Mouse (Mus musculus): Measurements from ENCODE around the gene Slc38a1. TPM values are rescaled to one million over a fixed set of nuclear protein-coding genes. Genes with fewer than 3 reads are reported as not detected.

Gene Slc38a1
- polyA plus RNA-seq, 1 experiment from 2014 or later, result 149 TPM

DNA sequence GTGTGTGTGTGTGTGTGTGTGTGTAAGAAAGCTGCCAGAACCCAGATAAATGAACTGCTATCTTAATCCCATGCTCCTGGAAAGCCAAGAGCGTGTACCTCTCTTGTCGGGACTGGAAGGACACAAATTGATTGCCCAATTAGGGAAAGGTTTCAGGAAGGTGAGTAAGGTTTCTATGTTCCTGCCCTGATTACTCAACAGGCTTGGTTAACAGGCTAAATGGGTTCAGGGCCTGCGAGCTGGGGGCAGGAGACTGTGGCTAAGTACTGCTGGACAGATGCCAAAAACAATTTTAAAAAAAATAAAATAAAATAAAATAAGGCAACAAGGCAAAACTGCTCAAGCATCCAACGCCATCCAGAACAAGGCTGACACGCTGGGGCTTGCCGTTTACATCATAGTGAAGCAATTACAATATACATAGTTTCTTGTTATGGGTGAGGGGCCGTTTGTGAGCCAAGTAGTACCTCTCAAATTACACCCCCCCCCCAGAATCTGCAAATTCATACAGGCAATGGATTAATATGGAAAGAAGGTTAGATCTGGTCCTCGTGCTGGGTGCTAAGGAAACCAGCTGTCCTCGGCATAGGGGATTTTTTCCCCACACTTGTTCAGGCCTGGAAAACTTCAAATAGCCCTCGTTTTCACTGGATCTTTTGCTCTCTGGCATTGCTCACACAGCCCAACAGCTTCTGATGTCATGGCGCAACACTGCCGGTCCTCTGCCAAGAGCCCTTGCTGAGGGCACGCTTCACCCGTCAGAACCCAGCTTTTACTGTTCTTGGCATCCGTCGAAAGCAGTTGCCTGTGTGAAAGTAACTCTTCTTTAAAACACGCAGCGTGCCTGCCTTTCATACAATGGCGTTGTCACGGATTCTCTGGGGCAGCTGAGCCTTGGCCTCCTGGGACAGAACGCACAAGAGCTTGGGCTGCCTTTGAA lies 95.2 kb downstream of the Slc38a1 start:
- Histone ChIP-seq H3K4me1 (replicated peaks; ENCODE audit: control insufficient read depth, insufficient read depth, low read length) (no peaks in the 10 kb centered on the region), H3K9ac (ENCODE audit: low read depth, low read length) (no peak overlapping the region), H3K9me3 (ENCODE audit: control insufficient read depth, low read length) (no peaks in the 10 kb centered on the region), H3K27me3 (ENCODE audit: control insufficient read depth, insufficient read depth, low read length) (no peaks in the 10 kb centered on the region), H3K27ac (ENCODE audit: low read depth, low read length) (peak overlapping the region; percentile 24; the same call in 1 of the 2 replicates), H3K36me3 (ENCODE audit: control insufficient read depth, insufficient read depth, low read length) (no peaks in the 10 kb centered on the region), H3K4me2 (replicated peaks; ENCODE audit: low read depth, low read length) (no peak overlapping the region), H3K4me3 (ENCODE audit: low read depth, low read length) (no peak overlapping the region)
- ATAC-seq (ENCODE audit: low FRiP score), result no peak
- DNase-seq (ENCODE audit: low spot score), result peak; percentile 31
- 67% methylated on average over 21 of the region's 21 CpGs for WGBS

DNA sequence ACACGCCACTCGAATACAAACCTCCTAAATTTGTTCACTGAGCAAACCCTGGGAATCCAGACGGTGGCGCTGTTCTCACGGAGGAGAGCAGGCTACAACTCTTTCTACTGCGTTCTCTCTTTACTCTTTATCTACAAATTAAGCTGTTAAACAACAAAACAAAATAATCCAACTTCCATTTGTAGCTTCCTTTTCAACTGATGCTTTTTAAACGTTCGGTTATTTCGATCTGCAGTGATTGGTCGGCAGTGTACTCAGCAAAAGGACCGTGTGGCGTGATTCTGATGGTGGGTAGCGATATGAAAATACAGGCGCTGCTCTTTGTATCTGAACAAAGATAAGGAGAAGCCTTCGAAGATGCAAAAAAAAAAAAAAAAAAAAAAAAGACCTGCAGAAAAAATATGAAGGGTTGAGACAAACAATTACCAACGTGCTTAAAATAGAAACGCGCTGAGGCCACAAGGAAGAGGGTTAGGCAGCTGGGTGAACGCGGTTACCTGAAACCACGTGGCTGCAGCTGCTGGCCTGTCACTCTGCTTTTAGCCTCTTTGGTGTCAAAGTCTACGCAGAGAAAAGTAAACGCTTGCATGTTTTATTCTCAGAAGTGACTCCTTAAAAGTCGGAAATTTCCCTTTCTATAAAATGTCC lies 99.4 kb downstream of the Slc38a1 start:
- DNase-seq (ENCODE audit: low spot score) (peak; percentile 88), ATAC-seq (ENCODE audit: low FRiP score) (no peak)
- Histone ChIP-seq H3K4me2 (replicated peaks; ENCODE audit: low read depth, low read length) (peak overlapping the region; percentile 30), H3K4me1 (replicated peaks; ENCODE audit: control insufficient read depth, insufficient read depth, low read length) (no peaks in the 10 kb centered on the region), H3K9ac (ENCODE audit: low read depth, low read length) (peak overlapping the region; percentile 16), H3K27me3 (ENCODE audit: control insufficient read depth, insufficient read depth, low read length) (no peaks in the 10 kb centered on the region), H3K9me3 (ENCODE audit: control insufficient read depth, low read length) (no peaks in the 10 kb centered on the region), H3K36me3 (ENCODE audit: control insufficient read depth, insufficient read depth, low read length) (no peaks in the 10 kb centered on the region), H3K27ac (ENCODE audit: low read depth, low read length) (no peak overlapping the region), H3K4me3 (ENCODE audit: low read depth, low read length) (peak overlapping the region; percentile 29)
- 7% methylated on average over 24 of the region's 24 CpGs for WGBS

DNA sequence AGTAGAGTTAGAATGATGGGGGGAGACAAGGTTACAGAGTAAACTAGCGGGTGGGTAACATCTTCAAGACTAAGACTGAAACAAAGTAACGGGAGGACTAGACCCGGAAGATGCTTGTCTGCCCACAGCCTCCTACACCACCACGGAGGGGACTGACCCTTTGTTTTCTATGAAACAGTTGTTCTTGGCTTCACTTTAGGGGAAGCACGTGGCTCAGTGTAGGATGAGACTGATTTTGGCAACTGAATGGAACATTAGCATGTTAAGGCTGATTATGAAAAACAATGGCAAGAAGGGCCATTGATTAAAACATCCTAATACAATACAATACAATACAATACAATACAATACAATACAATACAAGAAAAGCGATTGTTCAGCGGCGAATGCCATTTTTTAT lies 100.6 kb downstream of the Slc38a1 start:
- Histone ChIP-seq H3K4me1 (replicated peaks; ENCODE audit: control insufficient read depth, insufficient read depth, low read length) (no peaks in the 10 kb centered on the region), H3K4me3 (ENCODE audit: low read depth, low read length) (no peak overlapping the region), H3K9me3 (ENCODE audit: control insufficient read depth, low read length) (no peaks in the 10 kb centered on the region), H3K27ac (ENCODE audit: low read depth, low read length) (no peak overlapping the region), H3K36me3 (ENCODE audit: control insufficient read depth, insufficient read depth, low read length) (no peaks in the 10 kb centered on the region), H3K9ac (ENCODE audit: low read depth, low read length) (no peak overlapping the region), H3K4me2 (replicated peaks; ENCODE audit: low read depth, low read length) (no peak overlapping the region), H3K27me3 (ENCODE audit: control insufficient read depth, insufficient read depth, low read length) (no peaks in the 10 kb centered on the region)
- DNase-seq (ENCODE audit: low spot score) (no peak), ATAC-seq (ENCODE audit: low FRiP score) (no peak)
- WGBS, result 65% methylated on average over 8 of the region's 8 CpGs

DNA sequence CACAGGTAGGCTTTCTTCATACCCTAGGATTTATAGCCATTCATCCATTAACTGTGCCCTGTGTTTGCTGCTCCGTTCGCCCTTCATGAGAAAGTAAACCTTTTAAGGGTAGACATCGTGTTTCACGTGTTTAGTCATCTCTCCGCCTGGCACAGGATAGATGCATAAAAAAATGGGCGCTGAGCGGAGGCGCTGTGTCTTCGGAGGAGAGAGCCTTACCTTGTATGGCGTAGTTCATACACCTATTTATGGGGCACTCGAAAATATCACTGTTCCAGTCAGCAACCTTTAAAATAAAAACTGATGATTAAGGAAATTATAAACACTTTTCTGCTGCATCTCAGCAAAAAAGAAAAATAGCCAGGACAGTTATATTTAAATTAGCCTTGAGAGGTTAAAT lies 105.4 kb downstream of the Slc38a1 start:
- ATAC-seq (ENCODE audit: low FRiP score), result no peak
- DNase-seq (ENCODE audit: low spot score), result no peak
- Histone ChIP-seq H3K27me3 (ENCODE audit: control insufficient read depth, insufficient read depth, low read length) (no peaks in the 10 kb centered on the region), H3K27ac (ENCODE audit: low read depth, low read length) (no peak overlapping the region), H3K4me3 (ENCODE audit: low read depth, low read length) (no peak overlapping the region), H3K9ac (ENCODE audit: low read depth, low read length) (no peak overlapping the region), H3K9me3 (ENCODE audit: control insufficient read depth, low read length) (no peaks in the 10 kb centered on the region), H3K36me3 (ENCODE audit: control insufficient read depth, insufficient read depth, low read length) (no peaks in the 10 kb centered on the region), H3K4me1 (replicated peaks; ENCODE audit: control insufficient read depth, insufficient read depth, low read length) (no peaks in the 10 kb centered on the region), H3K4me2 (replicated peaks; ENCODE audit: low read depth, low read length) (no peak overlapping the region)
- WGBS, result 95% methylated on average over 11 of the region's 11 CpGs

DNA sequence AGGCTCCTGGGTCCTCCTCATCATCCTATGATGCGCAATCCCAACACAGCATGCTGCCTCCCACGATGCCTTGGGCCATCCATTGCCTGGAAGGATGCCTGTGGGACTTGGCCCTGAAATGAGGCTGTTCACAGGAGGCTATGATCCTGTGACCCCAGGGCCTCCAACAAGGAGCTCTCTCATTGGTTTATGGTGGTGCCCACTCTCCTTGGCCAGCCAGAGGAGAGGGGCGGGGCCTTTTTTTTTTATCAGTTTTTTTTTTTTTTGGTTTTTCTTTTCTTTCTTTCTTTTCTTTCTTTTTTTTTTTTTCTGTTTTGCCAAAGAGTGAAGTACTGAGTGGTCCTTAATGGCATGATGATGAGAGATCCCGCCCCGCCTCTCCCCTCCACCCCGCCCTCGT lies 106.3 kb downstream of the Slc38a1 start:
- H3K36me3 ChIP-seq (ENCODE audit: control insufficient read depth, insufficient read depth, low read length), result no peaks in the 10 kb centered on the region
- H3K9me3 ChIP-seq (ENCODE audit: control insufficient read depth, low read length), result no peaks in the 10 kb centered on the region
- no peak overlapping the region for H3K9ac ChIP-seq (ENCODE audit: low read depth, low read length)
- ATAC-seq (ENCODE audit: low FRiP score) (no peak), DNase-seq (ENCODE audit: low spot score) (no peak)
- WGBS, result 95% methylated on average over 7 of the region's 7 CpGs
- no peak overlapping the region for H3K27ac ChIP-seq (ENCODE audit: low read depth, low read length)
- no peak overlapping the region for H3K4me2 ChIP-seq (replicated peaks; ENCODE audit: low read depth, low read length)
- H3K27me3 ChIP-seq (ENCODE audit: control insufficient read depth, insufficient read depth, low read length), result no peaks in the 10 kb centered on the region
- no peaks in the 10 kb centered on the region for H3K4me1 ChIP-seq (replicated peaks; ENCODE audit: control insufficient read depth, insufficient read depth, low read length)
- H3K4me3 ChIP-seq (ENCODE audit: low read depth, low read length), result no peak overlapping the region

DNA sequence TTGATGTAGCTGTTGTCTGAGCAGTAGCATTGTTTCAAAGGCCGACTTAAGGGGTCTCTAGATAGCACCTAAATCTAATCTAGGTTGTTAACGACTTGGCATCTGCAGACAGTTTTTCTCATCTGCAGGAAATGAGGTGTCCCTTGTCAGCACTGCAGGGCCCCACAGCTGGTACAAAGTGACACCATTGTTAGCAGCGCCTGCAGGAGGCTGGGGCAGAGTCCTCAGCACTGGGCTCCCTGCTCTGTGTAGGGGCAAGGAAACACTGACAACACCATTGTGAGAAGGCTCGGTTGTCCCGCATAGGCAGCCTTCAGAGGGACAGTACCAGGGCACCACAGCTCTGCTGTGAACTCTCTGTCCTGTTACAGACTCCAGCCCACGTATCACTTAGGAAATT lies 115.0 kb downstream of the Slc38a1 start:
- Histone ChIP-seq H3K9me3 (ENCODE audit: control insufficient read depth, low read length) (no peaks in the 10 kb centered on the region), H3K4me3 (ENCODE audit: low read depth, low read length) (no peak overlapping the region), H3K36me3 (ENCODE audit: control insufficient read depth, insufficient read depth, low read length) (no peaks in the 10 kb centered on the region), H3K4me1 (replicated peaks; ENCODE audit: control insufficient read depth, insufficient read depth, low read length) (no peaks in the 10 kb centered on the region), H3K27ac (ENCODE audit: low read depth, low read length) (no peak overlapping the region), H3K4me2 (replicated peaks; ENCODE audit: low read depth, low read length) (no peak overlapping the region), H3K9ac (ENCODE audit: low read depth, low read length) (no peak overlapping the region), H3K27me3 (ENCODE audit: control insufficient read depth, insufficient read depth, low read length) (no peaks in the 10 kb centered on the region)
- ATAC-seq (ENCODE audit: low FRiP score) (no peak), DNase-seq (ENCODE audit: low spot score) (no peak)
- WGBS, result 37% methylated on average over 6 of the region's 6 CpGs

DNA sequence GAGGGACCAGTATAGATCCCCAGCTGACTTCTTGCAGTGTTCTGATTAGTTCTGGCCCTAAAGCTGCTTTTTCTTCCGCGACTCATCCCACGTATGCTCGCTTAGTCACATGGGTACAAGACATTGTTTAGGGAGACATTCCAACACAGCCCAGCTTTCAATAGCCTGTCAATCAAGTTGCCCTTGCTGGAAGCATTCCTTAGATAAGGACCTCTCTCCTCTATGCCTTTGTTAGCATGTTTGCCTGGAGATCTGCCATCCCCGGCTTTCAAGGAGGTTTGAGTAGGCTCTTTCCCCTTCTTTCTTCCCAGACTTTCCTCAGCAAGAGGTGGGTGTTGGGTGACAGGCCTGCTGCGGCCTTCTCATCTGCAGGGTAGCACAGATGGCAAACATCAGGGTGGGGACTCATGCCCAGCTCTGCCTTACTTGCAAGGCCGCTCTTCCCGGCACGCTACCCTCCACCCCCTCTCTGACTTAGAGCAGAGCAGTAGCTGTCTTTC lies 118.4 kb downstream of the Slc38a1 start:
- Histone ChIP-seq H3K9me3 (ENCODE audit: control insufficient read depth, low read length) (no peaks in the 10 kb centered on the region), H3K4me1 (replicated peaks; ENCODE audit: control insufficient read depth, insufficient read depth, low read length) (no peaks in the 10 kb centered on the region), H3K36me3 (ENCODE audit: control insufficient read depth, insufficient read depth, low read length) (no peaks in the 10 kb centered on the region), H3K9ac (ENCODE audit: low read depth, low read length) (no peak overlapping the region), H3K27me3 (ENCODE audit: control insufficient read depth, insufficient read depth, low read length) (no peaks in the 10 kb centered on the region), H3K4me3 (ENCODE audit: low read depth, low read length) (no peak overlapping the region), H3K27ac (ENCODE audit: low read depth, low read length) (no peak overlapping the region), H3K4me2 (replicated peaks; ENCODE audit: low read depth, low read length) (no peak overlapping the region)
- ATAC-seq (ENCODE audit: low FRiP score), result peak; percentile 87; the same call in 1 of the 2 replicates
- WGBS, result 28% methylated on average over 9 of the region's 9 CpGs
- DNase-seq (ENCODE audit: low spot score), result peak; percentile 51
